Mouse (Mus musculus) left cerebral cortex, adult 18-20 months (tissue): ENCODE results near the gene Scfd2. TPM values are rescaled to one million over a fixed set of nuclear protein-coding genes. Genes with fewer than 3 reads are reported as not detected.

Source experiments
- DNase-seq, 2 experiments: peaks; one replicate each; pipeline ENCODE4 v3.0.0; 2021 to 2022; ENCODE audit warnings: low spot score in 2 of 2, mixed read lengths in 1 of 2
- total RNA-seq, 2 experiments: library from RNA; stranded (reverse); gene quantifications; 2 replicates each; pipeline ENCODE4 v1.2.3; 2021

The Scfd2 gene
- total RNA-seq, 2 experiments from 2014 or later = 25.4 to 27.2 TPM

GRCm38 (mm10) chr5:74283545-74283944 lies 248.0 kb downstream of the Scfd2 start:
- DNase-seq = peak; percentile 33 to 38

- DNase-seq = no peak
Measured at GRCm38 (mm10) chr5:74281480-74281879, 250.1 kb downstream of the Scfd2 start.

- DNase-seq = no peak
Measured at GRCm38 (mm10) chr5:74279673-74280072, 251.9 kb downstream of the Scfd2 start.

DNA sequence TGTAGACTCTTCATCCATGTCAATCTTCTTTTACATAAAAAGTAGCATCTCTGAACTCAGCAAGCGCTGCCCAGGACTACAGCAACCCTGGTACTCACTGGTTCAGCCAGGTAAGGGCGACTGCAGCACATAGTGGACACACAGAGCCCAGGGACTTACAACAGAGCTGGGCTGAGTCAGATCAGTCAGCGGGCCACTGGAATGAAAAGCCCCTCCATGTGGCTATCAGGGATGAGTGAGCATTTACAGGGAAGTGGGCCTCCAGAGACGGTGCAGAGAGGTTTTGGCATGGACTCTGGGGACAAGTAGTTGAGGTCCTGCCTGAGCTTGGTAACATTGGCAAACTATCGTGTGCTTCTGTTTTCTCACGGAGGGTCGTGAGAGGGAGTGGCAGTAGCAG lies 253.1 kb downstream of the Scfd2 start:
- no peak for DNase-seq

DNA sequence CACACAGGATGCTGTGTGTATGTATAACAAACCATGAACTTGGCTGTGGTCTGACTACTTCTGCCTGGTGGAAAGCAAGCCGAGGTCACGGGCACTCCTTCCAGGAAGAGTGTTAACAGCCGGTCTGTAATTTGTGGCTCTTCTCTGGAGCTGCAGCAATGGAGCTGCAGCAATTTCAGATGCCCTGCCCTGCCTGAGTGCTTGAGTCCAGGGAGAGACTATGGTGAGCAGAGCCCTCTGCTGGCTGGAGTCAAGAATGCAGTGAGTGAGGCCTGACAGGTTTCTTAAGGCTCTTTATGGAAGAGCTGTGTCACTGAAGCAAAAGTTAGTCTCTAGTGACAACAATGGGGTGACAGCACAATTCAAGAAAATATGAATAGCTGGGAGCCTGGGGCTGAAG lies 253.8 kb downstream of the Scfd2 start:
- DNase-seq = peak; percentile 90 to 95

GRCm38 (mm10) chr5:74277216-74277615 lies 254.3 kb downstream of the Scfd2 start:
- peak; percentile 55 to 59 for DNase-seq

DNA sequence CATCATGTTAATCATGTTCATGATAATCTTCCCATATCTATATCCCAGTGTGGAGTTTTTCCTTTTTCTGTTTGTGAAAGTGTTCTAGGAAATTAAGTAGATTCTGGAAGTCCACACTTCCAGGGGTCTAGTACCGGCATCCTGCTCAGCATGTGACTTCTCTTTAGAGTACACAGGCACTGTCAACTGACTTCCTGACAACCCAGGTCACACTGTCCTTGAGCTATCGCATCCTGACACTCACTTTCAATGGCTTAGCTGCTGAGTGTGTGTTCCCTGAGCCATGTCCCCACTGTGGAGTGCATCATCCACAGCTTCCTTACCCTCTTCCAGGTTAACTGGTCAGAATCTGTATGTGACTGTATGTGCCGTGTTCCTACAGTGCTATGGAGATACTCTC lies 258.2 kb downstream of the Scfd2 start:
- no peak for DNase-seq

GRCm38 (mm10) chr5:74267736-74268369 lies 263.7 kb downstream of the Scfd2 start:
- DNase-seq = no peak

DNA sequence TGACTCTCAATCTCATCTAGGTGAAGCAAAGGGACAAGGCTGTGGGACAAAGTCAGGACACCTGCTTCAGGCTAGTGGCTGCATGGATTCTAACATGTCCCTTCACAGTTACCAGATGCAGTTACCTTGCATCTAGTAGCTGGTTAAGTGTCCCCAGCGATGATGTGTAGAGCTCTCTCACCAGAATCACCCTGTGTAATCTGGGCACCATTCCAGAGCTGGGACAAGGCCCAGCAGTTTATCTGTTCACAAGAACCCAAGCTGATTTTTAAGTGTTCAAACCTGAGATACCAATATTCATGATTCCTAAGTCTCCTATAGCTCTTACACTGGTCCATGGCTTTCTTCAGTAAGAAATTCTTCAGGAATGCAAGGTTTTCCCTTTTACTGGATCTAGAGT lies 264.4 kb downstream of the Scfd2 start:
- DNase-seq = no peak

DNA sequence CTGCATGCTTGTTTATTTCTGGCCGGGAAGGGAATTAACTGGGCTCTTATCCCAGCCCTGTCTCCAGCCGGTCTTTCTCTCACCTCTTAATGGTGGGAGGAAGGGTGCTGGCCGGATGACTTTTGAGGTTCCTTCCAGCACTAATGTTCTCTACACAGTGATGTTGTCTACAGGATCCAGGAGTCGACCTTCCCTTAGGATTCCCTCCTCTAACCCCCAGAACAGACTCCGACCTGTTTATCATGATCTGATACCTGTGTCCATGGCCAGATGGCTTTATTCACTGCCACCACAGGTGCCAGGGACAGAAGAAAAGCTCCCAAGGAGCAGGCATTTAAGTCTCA lies 265.1 kb downstream of the Scfd2 start:
- DNase-seq = no peak

DNA sequence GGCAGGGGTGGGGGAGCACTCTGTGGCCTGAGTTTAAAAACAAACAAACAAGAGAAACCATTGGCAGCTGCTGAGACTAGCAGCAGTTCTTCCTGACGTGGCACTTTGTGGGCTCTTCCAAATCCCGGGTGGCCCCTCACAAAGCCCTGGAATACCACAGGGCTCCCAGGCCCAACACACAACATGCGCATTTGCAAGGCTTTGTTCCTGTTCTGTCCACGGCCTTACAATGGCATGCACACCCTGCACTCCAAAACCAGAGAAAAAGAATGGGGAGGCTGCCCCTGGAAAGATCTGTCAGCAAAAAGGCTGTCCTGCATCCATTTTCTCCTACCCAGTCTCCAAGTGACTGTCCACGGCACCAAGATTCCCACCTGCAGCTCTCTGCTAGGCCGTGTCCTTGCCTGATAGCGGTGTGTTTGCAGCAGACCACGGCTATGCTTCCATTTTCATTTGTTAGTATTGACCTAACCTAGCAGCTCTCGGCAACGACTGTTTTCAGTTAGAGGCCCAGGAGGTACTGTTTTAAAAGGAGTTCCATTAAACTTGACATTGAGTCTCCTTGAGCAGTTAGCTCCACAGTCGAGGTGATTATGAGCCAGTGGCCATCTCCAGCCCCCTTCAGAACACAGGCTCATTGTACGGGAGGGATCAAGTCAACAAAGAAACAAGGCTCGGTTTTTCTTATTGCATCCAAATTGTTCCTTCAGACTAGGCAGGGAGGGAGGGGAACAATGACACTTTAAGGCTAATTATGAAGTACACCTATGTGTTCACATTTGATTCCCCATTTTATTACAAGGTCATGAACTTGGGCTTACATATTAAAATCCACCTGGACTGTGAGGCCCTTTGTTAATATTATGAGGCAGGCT lies 265.7 kb downstream of the Scfd2 start:
- DNase-seq = no peak

GRCm38 (mm10) chr5:74265151-74265550 lies 266.4 kb downstream of the Scfd2 start:
- DNase-seq = no peak

DNA sequence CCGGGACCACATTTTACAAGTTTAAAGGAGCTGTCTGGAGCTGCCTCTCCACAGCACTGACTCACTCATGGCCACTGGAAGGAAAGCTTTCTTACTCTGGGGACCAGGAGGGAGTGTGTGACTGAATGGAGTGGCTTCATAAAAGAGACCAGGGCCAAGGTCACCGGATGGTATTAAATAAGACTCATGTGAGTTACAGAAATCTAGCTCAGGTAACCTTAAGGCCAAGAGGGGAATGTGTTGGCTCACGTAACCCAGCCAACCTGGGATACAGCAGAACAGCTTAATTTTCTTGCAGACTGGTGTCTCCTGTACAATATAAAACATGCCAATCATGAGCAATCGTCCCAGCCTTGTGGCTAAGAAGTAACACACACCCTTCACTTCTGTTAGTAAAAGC lies 267.0 kb downstream of the Scfd2 start:
- no peak for DNase-seq

DNA sequence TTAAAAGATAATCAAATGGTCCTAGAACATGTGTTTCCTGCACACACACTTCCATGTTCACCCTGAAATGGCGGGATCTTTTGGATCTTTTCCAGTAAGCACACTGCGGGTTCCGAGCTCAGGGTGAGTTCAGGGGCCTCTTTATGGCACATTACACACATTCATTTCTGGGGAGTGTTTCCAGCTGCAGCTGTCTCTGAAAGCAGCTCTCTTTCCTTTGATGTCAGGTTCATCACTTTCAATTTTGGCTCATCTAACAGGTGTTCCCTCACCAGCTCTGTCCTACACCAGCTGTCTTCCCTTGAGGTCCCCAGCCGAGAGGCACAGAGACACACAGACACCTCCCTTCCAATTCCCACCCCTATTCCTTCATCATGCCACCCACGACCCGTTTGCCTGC lies 270.5 kb downstream of the Scfd2 start:
- no peak for DNase-seq

GRCm38 (mm10) chr5:74260378-74260809 lies 271.2 kb downstream of the Scfd2 start:
- DNase-seq = peak; percentile 42 to 44

DNA sequence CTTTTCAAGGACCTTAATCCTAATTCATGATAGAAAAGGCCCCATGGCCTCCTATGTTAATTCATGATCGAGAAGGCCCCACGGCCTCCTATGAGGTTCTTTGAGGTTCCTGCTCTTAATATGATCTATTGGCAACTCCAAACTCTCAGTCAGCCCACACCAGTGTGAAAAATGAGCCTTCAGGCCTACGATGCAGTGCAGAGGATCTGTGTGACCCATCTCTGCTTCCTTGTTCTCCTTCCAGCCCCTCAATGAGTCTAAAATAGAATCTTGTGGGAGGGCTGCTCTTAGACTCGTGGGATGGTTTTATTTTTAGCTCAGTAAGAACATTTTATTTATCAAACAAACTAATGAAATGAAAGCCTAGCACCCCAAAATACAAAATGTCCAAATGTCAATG lies 274.9 kb downstream of the Scfd2 start:
- DNase-seq = no peak

- DNase-seq = no peak
Measured at GRCm38 (mm10) chr5:74254996-74255395, 276.6 kb downstream of the Scfd2 start.

GRCm38 (mm10) chr5:74253724-74254328 lies 277.7 kb downstream of the Scfd2 start:
- DNase-seq = no peak

DNA sequence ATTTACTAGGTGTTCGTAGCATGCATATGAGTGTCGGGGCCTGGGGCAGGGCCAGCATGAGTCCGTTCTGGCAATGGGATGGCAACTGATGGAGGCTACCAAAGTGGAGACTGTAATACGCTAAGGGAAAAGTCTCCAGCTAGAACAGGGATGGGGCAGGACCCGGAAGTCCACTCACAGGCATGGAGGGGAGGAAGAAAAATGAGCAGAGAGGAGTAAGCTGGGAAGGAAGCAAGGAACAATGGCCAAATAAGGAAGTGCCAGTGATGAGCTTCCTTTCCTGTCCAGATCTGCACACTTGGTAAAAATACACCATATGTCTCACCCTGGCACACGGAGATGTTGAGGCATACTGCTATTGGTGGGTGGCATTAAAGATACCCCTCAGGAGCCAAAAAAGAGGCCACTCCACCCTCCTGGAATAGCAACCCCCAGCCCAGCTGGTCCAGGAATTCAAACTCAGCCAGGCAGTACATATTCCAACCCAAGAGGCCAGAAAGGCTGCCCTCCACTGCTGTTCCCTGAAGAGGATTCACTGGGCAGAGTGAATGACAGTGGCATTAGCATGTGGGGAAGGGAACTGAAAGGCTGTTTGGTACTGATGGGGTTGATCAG lies 278.8 kb downstream of the Scfd2 start:
- DNase-seq = peak; percentile 64 to 74

DNA sequence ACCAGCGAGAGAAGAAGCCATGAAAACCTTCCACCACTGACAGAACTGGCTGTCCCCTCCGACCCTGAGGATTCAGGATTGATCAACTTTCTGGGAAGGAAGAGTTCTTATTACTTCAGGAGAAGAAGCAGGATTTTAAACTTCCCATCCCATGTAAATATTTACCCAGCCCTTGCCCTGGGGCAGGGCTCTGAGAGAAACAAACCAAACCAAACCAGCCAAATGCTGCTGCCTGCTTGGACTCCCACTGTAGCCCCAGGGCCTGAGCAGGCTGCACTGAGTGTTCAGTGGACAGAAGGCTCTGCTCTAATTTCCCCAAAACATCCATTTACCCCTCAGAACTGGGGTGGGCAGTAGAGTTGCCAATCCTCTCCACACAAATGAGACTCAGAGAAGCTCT lies 280.6 kb downstream of the Scfd2 start:
- DNase-seq = no peak

DNA sequence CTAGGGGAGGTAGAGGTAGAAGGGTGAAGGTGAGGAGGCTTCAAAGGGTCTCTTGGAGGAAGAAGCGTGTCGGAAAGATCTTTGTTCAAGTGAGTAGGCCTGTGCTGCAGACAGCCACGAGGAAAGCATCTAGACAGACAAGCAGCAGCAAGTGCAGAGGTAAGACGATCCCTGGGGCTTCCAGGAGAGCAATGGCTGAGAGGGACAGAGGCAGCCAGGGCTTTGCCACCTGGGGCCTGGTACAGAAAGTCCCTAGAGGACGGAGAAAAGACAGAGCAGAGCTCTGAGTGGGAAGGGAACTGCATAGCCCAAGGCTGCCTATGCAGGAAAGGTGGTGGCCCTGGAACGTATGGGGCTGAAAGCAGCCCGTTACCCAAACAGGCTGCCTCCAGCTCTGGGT lies 281.3 kb downstream of the Scfd2 start:
- DNase-seq = no peak

- no peak for DNase-seq
Measured at GRCm38 (mm10) chr5:74249794-74250193, 281.8 kb downstream of the Scfd2 start.
